Mouse (Mus musculus): Measurements from ENCODE around the gene Arl4c.
A peak's percentile ranks its signal among the peaks of the same experiment; 100 is the strongest.

The Arl4c gene

GRCm38 (mm10) chr1:88624376-88624775 is 77.6 kb downstream of the Arl4c start:
- DNase-seq (ENCODE audit: low spot score in 2 of 2): no peak

GRCm38 (mm10) chr1:88623541-88624115 is 78.4 kb downstream of the Arl4c start:
- peak in 1 of 2 experiments; percentile 7 for DNase-seq (ENCODE audit: low spot score in 2 of 2)

All from right cerebral cortex, adult 2 months (tissue).